Mouse (Mus musculus) activated CD4-positive, CD25-positive, alpha-beta regulatory T cell, adult 4 months (primary cell): ENCODE measurements around the gene Gm10563. TPM values are rescaled to one million over a fixed set of nuclear protein-coding genes. Genes with fewer than 3 reads are reported as not detected.
"Not testable (repeated sequence)": the region's sequence is repeated elsewhere in the genome, so short reads cannot be mapped to it uniquely, and the experiment has no call there.

Experiments used
- ATAC-seq: one replicate; pipeline ENCODE4 v1.8.0; 2017
- polyA plus RNA-seq, 2 experiments: library from polyadenylated mRNA; unstranded; fragments of 100-300 nt; shearing (Covaris generic); gene quantifications; one replicate each; pipeline ENCODE4 v1.2.1; 2017

Gene Gm10563
- polyA plus RNA-seq, 2 experiments from 2014 or later: not detected

- no peak for ATAC-seq
Observed at GRCm38 (mm10) chr4:155595777-155596176, 49.4 kb downstream of the Gm10563 start.

GRCm38 (mm10) chr4:155593780-155594179 is 51.4 kb downstream of the Gm10563 start:
- ATAC-seq: no peak

GRCm38 (mm10) chr4:155591012-155591719 is 54.0 kb downstream of the Gm10563 start:
- no peak for ATAC-seq

- no peak for ATAC-seq
Observed at GRCm38 (mm10) chr4:155589356-155589755, 55.9 kb downstream of the Gm10563 start.

GRCm38 (mm10) chr4:155582279-155582905 is 62.8 kb downstream of the Gm10563 start:
- no peak for ATAC-seq

GRCm38 (mm10) chr4:155580420-155580819 is 64.8 kb downstream of the Gm10563 start:
- ATAC-seq: no peak

- no peak for ATAC-seq
Observed at GRCm38 (mm10) chr4:155578336-155579125, 66.7 kb downstream of the Gm10563 start.

- ATAC-seq: no peak
Observed at GRCm38 (mm10) chr4:155577741-155578140, 67.5 kb downstream of the Gm10563 start.

GRCm38 (mm10) chr4:155577132-155577531 is 68.1 kb downstream of the Gm10563 start:
- no peak for ATAC-seq

GRCm38 (mm10) chr4:155575521-155575920 is 69.7 kb downstream of the Gm10563 start:
- no peak for ATAC-seq

GRCm38 (mm10) chr4:155574931-155575330 is 70.3 kb downstream of the Gm10563 start:
- no peak for ATAC-seq

- ATAC-seq: no peak
Observed at GRCm38 (mm10) chr4:155573876-155574275, 71.3 kb downstream of the Gm10563 start.

- ATAC-seq: no peak
Observed at GRCm38 (mm10) chr4:155573155-155573554, 72.1 kb downstream of the Gm10563 start.

- peak; percentile 57 for ATAC-seq
Observed at GRCm38 (mm10) chr4:155571442-155571841, 73.8 kb downstream of the Gm10563 start.

GRCm38 (mm10) chr4:155570315-155570714 is 74.9 kb downstream of the Gm10563 start:
- ATAC-seq: not testable (repeated sequence)

- ATAC-seq: no peak
Observed at GRCm38 (mm10) chr4:155569818-155570217, 75.4 kb downstream of the Gm10563 start.

- no peak for ATAC-seq
Observed at GRCm38 (mm10) chr4:155568632-155569370, 76.4 kb downstream of the Gm10563 start.

- ATAC-seq: peak; percentile 25
Observed at GRCm38 (mm10) chr4:155568170-155568569, 77.0 kb downstream of the Gm10563 start.

- no peak for ATAC-seq
Observed at GRCm38 (mm10) chr4:155566555-155566954, 78.7 kb downstream of the Gm10563 start.
